Mouse (Mus musculus): ENCODE measurements around the gene Ctc1.

DNA sequence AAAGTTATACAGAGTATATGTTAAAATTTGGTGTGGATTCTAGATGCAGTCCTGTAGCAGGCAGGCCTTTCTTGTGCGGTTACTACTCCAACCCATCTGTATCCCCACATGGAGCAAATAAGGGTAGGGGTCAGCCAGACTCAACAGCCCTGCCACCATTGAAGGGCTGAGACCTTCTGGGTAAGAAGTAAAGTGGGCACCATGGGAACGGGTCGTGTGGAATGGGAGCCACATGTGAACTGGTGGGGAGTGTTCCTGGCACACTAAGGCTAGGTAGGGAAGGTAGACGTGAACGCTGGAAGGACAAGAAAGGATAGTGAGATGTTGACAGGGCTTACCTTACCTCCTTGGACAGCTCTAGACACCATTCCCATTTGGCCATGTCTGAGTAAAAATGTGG, 22.5 kb downstream of the Ctc1 start:
- TF ChIP-seq CTCF (IDR thresholded peaks at IDR 0.05; ENCODE audit: low read depth) (no peak), EP300 (IDR thresholded peaks at IDR 0.05; ENCODE audit: low read depth) (no peak)

All from heart, postnatal 0 days (tissue).